Mouse (Mus musculus): ENCODE data around the gene Relb. TPM values are rescaled to one million over a fixed set of nuclear protein-coding genes. Genes with fewer than 3 reads are reported as not detected.
A peak's percentile ranks its signal among the peaks of the same experiment; 100 is the strongest.

The Relb gene
- total and polyA plus RNA-seq, 3 experiments = 1.2 to 2.0 (median 1.5) TPM

DNA sequence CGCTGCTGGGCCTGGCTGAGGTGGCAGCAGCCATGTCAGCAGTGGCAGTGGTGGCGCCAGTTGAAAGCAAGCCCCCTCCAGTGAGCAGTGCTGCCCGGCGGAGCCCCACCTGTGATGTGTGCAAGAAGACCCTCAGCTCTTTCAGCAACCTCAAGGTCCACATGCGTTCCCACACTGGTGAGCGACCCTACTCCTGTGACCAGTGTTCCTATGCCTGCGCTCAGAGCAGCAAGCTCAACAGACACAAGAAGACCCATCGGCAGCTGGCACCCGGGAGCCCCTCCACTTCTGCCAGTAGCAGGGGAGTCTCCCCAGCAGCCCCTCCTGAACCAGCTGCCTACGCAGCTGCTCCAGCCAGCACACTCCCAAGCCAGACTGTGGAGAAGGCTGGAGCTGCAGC lies 49.5 kb downstream of the Relb start:
- peaks cover 7% of the 10 kb centered on the region for H3K27me3 ChIP-seq (ENCODE audit: insufficient read depth, low read length)
- no peak overlapping the region for H3K4me3 ChIP-seq (ENCODE audit: low read depth, low read length)
- no peak for DNase-seq (ENCODE audit: low spot score)
- TF ChIP-seq GATA2 (IDR thresholded peaks at IDR 0.05; ENCODE audit: borderline replicate concordance, low read depth, low read length) (no peak), CTCF (IDR thresholded peaks at IDR 0.05; ENCODE audit: low read depth, low read length) (no peak), TAL1 (conservative IDR thresholded peaks at IDR 0.05; ENCODE audit: low read depth, low read length) (no peak), POLR2AphosphoS5 (IDR thresholded peaks at IDR 0.05; ENCODE audit: insufficient replicate concordance, low read depth, low read length) (no peak), GATA1 (IDR thresholded peaks at IDR 0.05; ENCODE audit: borderline replicate concordance, low read length) (no peak)
- no peak for ATAC-seq (ENCODE audit: extremely low read depth, insufficient number of reproducible peaks, low FRiP score, poor library complexity, severe bottlenecking)
- peaks cover 54% of the 10 kb centered on the region for H3K36me3 ChIP-seq (replicated peaks)
- peaks cover 44% of the 10 kb centered on the region for H3K4me1 ChIP-seq (ENCODE audit: insufficient read depth, low read depth, low read length)
- H3K9me3 ChIP-seq (replicated peaks) = no peaks in the 10 kb centered on the region

DNA sequence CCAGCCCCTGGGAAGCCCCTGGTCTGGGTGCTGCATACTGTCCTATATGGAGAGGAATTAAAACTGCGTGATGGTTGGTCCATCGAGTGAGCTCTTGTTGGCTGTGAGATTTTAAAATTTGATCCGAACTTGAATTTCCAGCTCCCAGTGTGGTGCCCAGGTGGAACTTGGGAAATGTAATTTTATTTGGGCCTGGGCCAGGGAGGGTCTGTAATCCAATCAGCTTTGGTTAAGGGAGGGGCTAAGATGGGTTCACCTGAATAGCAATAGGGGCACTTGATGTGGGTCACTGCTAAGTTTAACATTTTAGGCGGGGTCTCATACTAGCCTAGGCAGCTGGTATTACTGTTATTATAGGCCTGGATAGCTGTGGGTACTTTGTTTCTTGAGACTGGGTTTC lies 50.8 kb downstream of the Relb start:
- Histone ChIP-seq H3K27me3 (ENCODE audit: insufficient read depth, low read length) (peaks cover 7% of the 10 kb centered on the region), H3K4me1 (ENCODE audit: insufficient read depth, low read depth, low read length) (peaks cover 46% of the 10 kb centered on the region), H3K4me3 (ENCODE audit: low read depth, low read length) (peak overlapping the region; percentile 71; the same call in 1 of the 2 replicates), H3K36me3 (replicated peaks) (peaks cover 41% of the 10 kb centered on the region), H3K9me3 (replicated peaks) (no peaks in the 10 kb centered on the region)
- no peak for TF ChIP-seq CTCF (IDR thresholded peaks at IDR 0.05; ENCODE audit: low read depth, low read length)
- TF ChIP-seq POLR2AphosphoS5 (IDR thresholded peaks at IDR 0.05; ENCODE audit: insufficient replicate concordance, low read depth, low read length) = no peak
- DNase-seq (ENCODE audit: low spot score) = no peak
- no peak for ATAC-seq (ENCODE audit: extremely low read depth, insufficient number of reproducible peaks, low FRiP score, poor library complexity, severe bottlenecking)

DNA sequence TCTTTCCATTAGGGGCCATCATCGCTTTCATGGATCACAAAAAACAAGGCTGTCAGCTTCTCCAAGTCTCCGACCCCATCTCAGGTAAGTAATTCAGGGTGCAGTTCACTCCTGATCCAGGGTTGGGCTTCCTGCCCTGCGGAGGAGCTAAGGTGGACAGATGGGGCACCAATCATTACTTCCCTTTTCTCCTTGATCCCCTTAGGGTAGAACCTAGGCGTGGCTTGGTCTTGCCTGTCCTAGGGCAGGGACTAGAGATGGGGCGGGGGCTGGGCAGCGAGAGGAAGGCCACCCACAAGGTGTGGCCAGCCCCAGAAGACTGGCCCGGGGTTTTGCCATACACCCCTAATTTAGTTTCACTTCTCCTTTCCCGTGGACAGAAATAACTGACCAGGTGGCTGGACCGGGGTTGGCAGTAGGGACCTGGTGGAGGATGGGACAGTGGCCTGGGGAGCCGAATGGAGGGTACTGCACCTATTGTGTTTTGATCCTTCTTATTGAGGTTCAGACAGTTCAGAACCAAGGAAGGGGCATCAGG lies 51.3 kb downstream of the Relb start:
- H3K36me3 ChIP-seq (replicated peaks) = peaks cover 36% of the 10 kb centered on the region
- DNase-seq (ENCODE audit: low spot score) (peak; percentile 70), ATAC-seq (ENCODE audit: extremely low read depth, insufficient number of reproducible peaks, low FRiP score, poor library complexity, severe bottlenecking) (peak; percentile 87)
- TF ChIP-seq GATA1 (IDR thresholded peaks at IDR 0.05; ENCODE audit: borderline replicate concordance, low read length) = no peak
- no peak for TF ChIP-seq POLR2AphosphoS5 (IDR thresholded peaks at IDR 0.05; ENCODE audit: insufficient replicate concordance, low read depth, low read length)
- TF ChIP-seq GATA2 (IDR thresholded peaks at IDR 0.05; ENCODE audit: borderline replicate concordance, low read depth, low read length) = no peak
- no peak for TF ChIP-seq CTCF (IDR thresholded peaks at IDR 0.05; ENCODE audit: low read depth, low read length)
- TF ChIP-seq TAL1 (conservative IDR thresholded peaks at IDR 0.05; ENCODE audit: low read depth, low read length) = no peak
- H3K4me1 ChIP-seq (ENCODE audit: insufficient read depth, low read depth, low read length) = peaks cover 48% of the 10 kb centered on the region
- H3K9me3 ChIP-seq (replicated peaks) = no peaks in the 10 kb centered on the region
- peak overlapping the region; percentile 71 for H3K4me3 ChIP-seq (ENCODE audit: low read depth, low read length)
- peaks cover 7% of the 10 kb centered on the region for H3K27me3 ChIP-seq (ENCODE audit: insufficient read depth, low read length)

DNA sequence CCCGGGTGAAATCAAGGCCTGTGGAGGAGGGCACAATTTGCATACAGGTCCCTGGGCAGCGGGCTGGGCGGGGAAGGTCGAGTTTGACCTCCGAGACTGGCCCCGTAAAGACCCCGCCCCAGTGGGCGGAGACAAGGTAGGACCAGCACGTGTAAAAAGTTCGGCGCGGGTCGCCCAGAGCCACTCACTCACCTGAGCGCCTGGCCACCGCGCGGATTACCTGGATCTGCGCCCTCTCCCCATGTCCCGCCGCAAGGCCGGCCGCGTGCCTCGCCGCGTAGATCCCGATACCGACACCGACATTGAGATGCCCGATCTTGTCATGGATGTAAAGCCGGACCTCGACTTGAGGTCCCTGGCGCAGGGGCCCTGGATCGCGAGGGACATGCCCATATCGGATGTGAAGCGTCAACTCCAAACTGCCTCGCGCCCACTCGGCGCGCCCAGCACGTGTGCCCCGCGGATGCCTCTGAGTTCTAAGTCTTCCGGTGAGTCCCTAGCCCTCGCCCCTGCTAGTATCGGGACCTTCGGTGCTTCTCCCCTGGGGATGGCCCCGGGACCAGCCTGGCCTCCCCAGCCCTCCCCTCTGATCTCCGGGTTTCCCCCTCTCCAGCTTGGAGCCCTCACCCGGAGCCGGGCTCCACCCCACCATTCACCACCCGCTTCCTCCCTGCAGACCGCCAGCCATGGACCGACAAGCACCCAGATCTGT lies 51.9 kb downstream of the Relb start, which contains the start of the genes Zfp296 and Gemin7:
Zfp296 (plus strand) TSS at position 147 of the 712 bp plus-strand sequence.
Gemin7 (minus strand) TSS at position 455 of the 712 bp plus-strand sequence.
- DNase-seq (ENCODE audit: low spot score) (peak; percentile 25), ATAC-seq (ENCODE audit: extremely low read depth, insufficient number of reproducible peaks, low FRiP score, poor library complexity, severe bottlenecking) (no peak)

DNA sequence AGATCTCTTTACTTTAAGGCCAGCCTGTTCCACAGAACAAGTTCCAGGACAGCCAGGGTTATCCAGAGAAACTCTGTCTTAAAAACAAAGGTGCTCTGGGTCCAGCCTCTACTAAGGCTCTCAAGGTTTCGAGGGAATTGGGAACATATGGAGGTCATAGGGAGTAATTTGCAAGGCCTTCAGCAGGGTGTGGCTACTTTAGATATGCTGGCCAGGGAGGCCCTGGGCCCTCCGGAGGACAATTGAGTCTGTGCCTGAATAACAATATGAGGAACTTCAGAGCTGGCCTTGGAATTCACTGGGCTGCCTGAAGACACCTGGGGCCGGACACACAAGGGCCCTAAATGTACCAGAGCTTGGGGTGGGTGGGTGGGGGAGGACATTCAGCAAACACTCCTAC lies 53.7 kb downstream of the Relb start:
- H3K27me3 ChIP-seq (ENCODE audit: insufficient read depth, low read length) = peaks cover 7% of the 10 kb centered on the region
- no peak for TF ChIP-seq CTCF (IDR thresholded peaks at IDR 0.05; ENCODE audit: low read depth, low read length)
- TF ChIP-seq TAL1 (conservative IDR thresholded peaks at IDR 0.05; ENCODE audit: low read depth, low read length) = no peak
- TF ChIP-seq POLR2AphosphoS5 (IDR thresholded peaks at IDR 0.05; ENCODE audit: insufficient replicate concordance, low read depth, low read length) = no peak
- no peak for TF ChIP-seq GATA2 (IDR thresholded peaks at IDR 0.05; ENCODE audit: borderline replicate concordance, low read depth, low read length)
- TF ChIP-seq GATA1 (IDR thresholded peaks at IDR 0.05; ENCODE audit: borderline replicate concordance, low read length) = no peak
- ATAC-seq (ENCODE audit: extremely low read depth, insufficient number of reproducible peaks, low FRiP score, poor library complexity, severe bottlenecking) (no peak), DNase-seq (ENCODE audit: low spot score) (no peak)
- peaks cover 65% of the 10 kb centered on the region for H3K4me1 ChIP-seq (ENCODE audit: insufficient read depth, low read depth, low read length)
- peaks cover 25% of the 10 kb centered on the region for H3K36me3 ChIP-seq (replicated peaks)
- no peaks in the 10 kb centered on the region for H3K9me3 ChIP-seq (replicated peaks)
- H3K4me3 ChIP-seq (ENCODE audit: low read depth, low read length) = no peak overlapping the region

More for the DNA sequence above, 51.9 kb downstream of the Relb start, which contains the start of the genes Zfp296 and Gemin7:
- peaks cover 54% of the 10 kb centered on the region for H3K4me1 ChIP-seq (ENCODE audit: insufficient read depth, low read depth, low read length)
- no peaks in the 10 kb centered on the region for H3K9me3 ChIP-seq (replicated peaks)
- peaks cover 7% of the 10 kb centered on the region for H3K27me3 ChIP-seq (ENCODE audit: insufficient read depth, low read length)
- peaks cover 30% of the 10 kb centered on the region for H3K36me3 ChIP-seq (replicated peaks)
- H3K4me3 ChIP-seq (ENCODE audit: low read depth, low read length) = peak within 1 kb of the TSS; percentile 71
- no peak for TF ChIP-seq CTCF (IDR thresholded peaks at IDR 0.05; ENCODE audit: low read depth, low read length)
- no peak for TF ChIP-seq TAL1 (conservative IDR thresholded peaks at IDR 0.05; ENCODE audit: low read depth, low read length)
- no peak for TF ChIP-seq GATA1 (IDR thresholded peaks at IDR 0.05; ENCODE audit: borderline replicate concordance, low read length)
- TF ChIP-seq POLR2AphosphoS5 (IDR thresholded peaks at IDR 0.05; ENCODE audit: insufficient replicate concordance, low read depth, low read length) = no peak
- TF ChIP-seq GATA2 (IDR thresholded peaks at IDR 0.05; ENCODE audit: borderline replicate concordance, low read depth, low read length) = no peak

DNA sequence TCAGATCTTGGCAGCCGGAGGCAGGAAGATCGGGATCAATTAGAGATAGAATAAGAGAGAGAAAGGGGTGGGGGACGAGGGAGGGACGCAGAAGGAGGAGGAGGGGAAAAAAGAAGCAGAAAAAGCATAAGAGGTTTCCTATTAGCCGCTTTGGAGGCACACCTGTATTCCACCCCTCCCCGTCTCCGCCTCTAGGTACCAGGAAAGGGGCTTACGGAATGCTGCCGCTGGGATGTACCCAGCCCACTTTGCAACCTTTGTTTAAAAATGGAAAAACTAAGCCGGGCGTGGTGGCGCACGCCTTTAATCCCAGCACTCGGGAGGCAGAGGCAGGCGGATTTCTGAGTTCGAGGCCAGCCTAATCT lies 55.5 kb downstream of the Relb start:
- DNase-seq (ENCODE audit: low spot score) (no peak), ATAC-seq (ENCODE audit: extremely low read depth, insufficient number of reproducible peaks, low FRiP score, poor library complexity, severe bottlenecking) (no peak)
- H3K4me3 ChIP-seq (ENCODE audit: low read depth, low read length) = peak overlapping the region; percentile 85
- H3K36me3 ChIP-seq (replicated peaks) = peaks cover 29% of the 10 kb centered on the region
- TF ChIP-seq GATA1 (IDR thresholded peaks at IDR 0.05; ENCODE audit: borderline replicate concordance, low read length) (no peak), GATA2 (IDR thresholded peaks at IDR 0.05; ENCODE audit: borderline replicate concordance, low read depth, low read length) (no peak), POLR2AphosphoS5 (IDR thresholded peaks at IDR 0.05; ENCODE audit: insufficient replicate concordance, low read depth, low read length) (no peak), TAL1 (conservative IDR thresholded peaks at IDR 0.05; ENCODE audit: low read depth, low read length) (no peak), CTCF (IDR thresholded peaks at IDR 0.05; ENCODE audit: low read depth, low read length) (no peak)
- H3K9me3 ChIP-seq (replicated peaks) = no peaks in the 10 kb centered on the region
- peaks cover 63% of the 10 kb centered on the region for H3K4me1 ChIP-seq (ENCODE audit: insufficient read depth, low read depth, low read length)
- H3K27me3 ChIP-seq (ENCODE audit: insufficient read depth, low read length) = peaks cover 7% of the 10 kb centered on the region

All from G1E (cell line).